Mouse (Mus musculus): ENCODE data around the gene Gm11985. TPM values are rescaled to one million over a fixed set of nuclear protein-coding genes. Genes with fewer than 3 reads are reported as not detected.

Gm11985 gene
- polyA plus RNA-seq, 1 experiment from 2014 or later: not detected

Other genes starting within 250 kb of the Gm11985 start
- gene Adcy1, start 125.1 kb downstream of the Gm11985 start, polyA plus RNA-seq (2016; fragmentation: Nextera tagmentation; extraction: Ambion mirVana): 2.6 TPM in 2 replicates
- 0.26 and 0.46 TPM in 2 replicates for gene Igfbp1, start 9.2 kb upstream of the Gm11985 start, polyA plus RNA-seq (2016; fragmentation: Nextera tagmentation; extraction: Ambion mirVana)
- gene Igfbp3, start 25.4 kb upstream of the Gm11985 start, polyA plus RNA-seq (2016; fragmentation: Nextera tagmentation; extraction: Ambion mirVana): 30.5 and 31.4 TPM in 2 replicates

Measured in neural tube, embryonic 12.5 days (tissue).